Mouse (Mus musculus): ENCODE results near the gene Psg21.
A peak's percentile ranks its signal among the peaks of the same experiment; 100 is the strongest.
"Not testable (repeated sequence)": the region's sequence is repeated elsewhere in the genome, so short reads cannot be mapped to it uniquely, and the experiment has no call there.

Psg21 gene

DNA sequence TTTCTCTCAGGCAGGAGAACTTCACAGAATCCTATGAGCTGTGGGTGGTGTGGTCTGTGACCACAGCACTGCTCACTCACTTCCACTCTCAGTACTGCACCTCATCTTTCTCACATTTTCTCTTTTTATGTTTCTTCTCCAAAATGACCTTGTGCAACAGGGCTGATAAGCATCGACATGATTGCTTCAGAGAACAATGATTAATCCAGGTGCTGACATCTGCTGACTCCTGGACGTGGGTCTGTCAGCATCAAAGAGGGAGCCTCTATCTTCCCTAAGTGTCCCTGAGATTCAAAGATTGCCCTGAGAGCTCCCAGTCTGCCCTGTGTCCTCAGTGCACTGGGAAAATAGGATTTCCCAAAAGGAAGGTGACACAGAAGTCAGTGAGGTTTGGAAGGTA is at the start of gene Psg21:
Psg21 (minus strand) TSS at position 101 of the 400 bp plus-strand sequence.
- DNase-seq (ENCODE audit: low read depth, low spot score), result not testable (repeated sequence)

DNA sequence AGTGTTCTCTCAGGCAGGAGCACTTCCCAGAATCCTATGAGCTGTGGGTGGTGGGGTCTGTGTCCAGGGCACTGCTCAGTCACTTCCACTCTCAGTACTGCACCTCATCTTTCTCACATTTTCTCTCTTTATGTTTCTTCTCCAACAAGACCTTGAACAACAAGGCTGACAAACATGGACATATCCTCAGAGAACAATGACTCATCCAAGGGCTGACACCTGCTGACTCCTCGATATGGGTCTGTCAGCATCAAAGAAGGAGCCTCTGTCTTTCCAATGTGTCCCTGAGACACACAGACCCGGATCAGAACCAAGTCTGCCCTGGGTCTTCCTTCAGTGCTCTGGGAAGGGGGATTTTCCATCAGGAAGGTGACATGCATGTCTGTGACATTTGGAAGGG is 29.6 kb upstream of the Psg21 start, which contains the start of gene Psg20:
Psg20 (minus strand) TSS at position 101 of the 400 bp plus-strand sequence.
- no peak for DNase-seq (ENCODE audit: low read depth, low spot score)

DNA sequence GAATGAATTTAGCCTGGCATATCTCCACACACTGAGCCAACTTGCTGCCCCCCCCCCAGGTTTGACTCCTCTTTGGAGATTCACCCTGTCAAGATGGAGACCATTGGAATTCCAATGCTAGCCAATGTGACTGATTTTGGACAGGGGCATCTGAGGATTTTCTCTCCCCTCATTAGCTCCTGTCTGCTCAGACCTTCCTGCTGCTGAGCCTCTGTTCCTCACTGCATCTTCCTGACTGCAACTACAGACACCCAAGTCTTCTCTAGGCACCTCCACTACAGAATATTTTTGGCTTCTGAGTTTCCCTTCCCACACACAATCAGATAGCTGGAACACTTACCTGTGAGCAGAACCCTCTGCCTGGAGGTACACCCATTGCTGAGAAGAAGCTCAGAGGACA is 29.1 kb upstream of the Psg21 start:
- DNase-seq (ENCODE audit: low read depth, low spot score), result no peak

DNA sequence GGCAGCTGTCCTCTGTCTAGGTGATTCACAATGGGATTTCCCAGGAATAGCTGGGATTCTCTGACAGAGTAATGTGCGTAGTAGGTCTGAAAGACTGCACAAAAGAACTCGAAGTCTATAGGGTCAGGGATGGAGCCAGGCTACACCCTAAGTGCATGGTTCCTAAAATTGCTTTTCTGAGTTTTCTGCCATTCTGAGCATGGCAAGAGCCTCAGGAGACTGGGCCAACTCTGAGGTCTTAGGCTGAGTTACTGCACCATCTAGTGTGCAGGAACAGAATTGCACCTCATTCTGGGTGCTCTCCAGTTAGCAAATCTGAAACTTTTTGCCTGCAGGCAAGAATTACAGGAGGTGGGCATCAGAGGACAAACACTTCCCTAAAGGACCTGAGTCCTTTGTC is 23.2 kb upstream of the Psg21 start:
- peak; percentile 59 for DNase-seq (ENCODE audit: low read depth, low spot score)

DNA sequence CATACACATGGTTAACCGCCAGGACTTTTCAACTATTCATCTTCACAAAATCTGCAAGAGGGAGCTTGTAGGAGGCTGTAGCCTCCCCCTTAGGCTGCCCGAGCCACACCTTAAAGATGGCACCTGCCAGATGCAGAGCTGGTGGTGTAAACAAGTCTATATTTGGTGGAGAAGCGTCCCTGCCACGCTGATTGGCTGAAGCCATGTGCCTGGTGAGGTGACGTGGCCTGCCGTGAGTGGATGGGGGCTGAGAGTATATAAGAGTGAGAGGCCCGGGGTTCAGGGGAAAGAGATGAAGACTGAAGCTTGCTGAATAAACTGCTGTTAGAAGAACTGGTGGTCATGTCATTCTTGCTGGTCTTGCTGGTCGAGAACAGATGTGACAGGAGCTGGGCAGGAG is 29.6 kb downstream of the Psg21 start:
- not testable (repeated sequence) for DNase-seq (ENCODE audit: low read depth, low spot score)

DNA sequence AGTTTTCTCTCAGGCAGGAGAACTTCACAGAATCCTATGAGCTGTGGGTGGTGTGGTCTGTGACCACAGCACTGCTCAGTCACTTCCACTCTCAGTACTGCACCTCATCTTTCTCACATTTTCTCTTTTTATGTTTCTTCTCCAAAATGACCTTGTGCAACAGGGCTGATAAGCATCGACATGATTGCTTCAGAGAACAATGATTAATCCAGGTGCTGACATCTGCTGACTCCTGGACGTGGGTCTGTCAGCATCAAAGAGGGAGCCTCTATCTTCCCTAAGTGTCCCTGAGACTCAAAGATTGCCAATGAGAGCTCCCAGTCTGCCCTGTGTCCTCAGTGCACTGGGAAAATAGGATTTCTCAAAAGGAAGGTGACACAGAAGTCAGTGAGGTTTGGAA is 40.1 kb downstream of the Psg21 start, which contains the start of gene Psg23:
Psg23 (minus strand) TSS at position 101 of the 400 bp plus-strand sequence.
- DNase-seq (ENCODE audit: low read depth, low spot score), result not testable (repeated sequence)
